Mouse (Mus musculus) bone marrow macrophage, adult 2 months (primary cell): ENCODE measurements around the gene Stat6.

ENCODE experiments used
- CTCF ChIP-seq: IDR thresholded peaks from 2 replicates; pipeline ENCODE4 v1.5.1; 2012; ENCODE audit warnings: low read depth, mild to moderate bottlenecking, low read length, moderate library complexity
- POLR2A ChIP-seq: IDR thresholded peaks from 2 replicates; pipeline ENCODE4 v1.6.1; 2012; ENCODE audit warnings: mild to moderate bottlenecking, low read depth, low read length, borderline replicate concordance

GRCm38 (mm10) chr10:127641861-127642771 is 670 bp upstream of the Stat6 start:
- TF ChIP-seq POLR2A: no peak
- peak; percentile 78 for TF ChIP-seq CTCF
